22 mouse cellular contexts compared by ENCODE assay signal in the genomic region with DNA sequence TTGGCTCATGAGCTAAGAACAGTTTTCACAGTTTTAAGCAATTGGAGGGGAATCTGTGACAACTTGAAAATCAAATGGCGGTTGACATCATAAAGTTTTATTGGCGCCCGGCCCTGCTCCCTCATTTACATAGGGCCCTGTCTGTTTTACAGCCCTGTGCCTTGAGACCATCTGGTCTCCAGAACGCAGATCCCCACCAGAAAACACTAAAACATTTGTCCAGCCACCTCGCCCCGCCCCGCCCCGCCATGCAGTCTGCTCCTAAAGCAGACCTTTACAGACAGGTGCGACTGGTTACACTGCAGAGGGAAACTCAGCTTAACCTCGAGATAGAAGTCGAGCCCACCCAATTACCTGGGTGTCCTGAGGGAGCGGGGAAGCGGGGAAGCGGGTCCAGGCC. TPM values are rescaled to one million over a fixed set of nuclear protein-coding genes. Genes with fewer than 3 reads are reported as not detected.
DNase-seq lines count a peak whose midpoint lies in the region; ATAC-seq and TF ChIP-seq lines count a peak whose summit lies in the region.
"Had no signal": no experiment of that assay in that cellular context is flagged by ENCODE, and none has a peak within 500 bp of the region (broad histone marks: within the 10 kb centered on the region; RNA-seq: fewer than 3 reads in every experiment).

No protein-coding gene starts in this region.

- TF ChIP-seq CTCF in brain, embryonic 14.5 days (IDR thresholded peaks at IDR 0.05; ENCODE audit: borderline replicate concordance, extremely low read depth, insufficient read depth, insufficient read length): no peak

- no peak for TF ChIP-seq POLR2A in brain, embryonic 14.5 days (IDR thresholded peaks at IDR 0.05; ENCODE audit: borderline replicate concordance, extremely low read depth, insufficient read depth, insufficient read length, poor library complexity, severe bottlenecking)

- DNase-seq in brain, embryonic 14.5 days (ENCODE audit: low read depth): peak; percentile 32
- DNase-seq in adrenal gland, postnatal 4 days (ENCODE audit: low spot score in 2 of 2): no peak
- no peak for DNase-seq in midbrain, embryonic 10.5 days (ENCODE audit: low spot score)
- no peak for DNase-seq in forebrain, embryonic 11.5 days (ENCODE audit: low spot score)
- no peak for DNase-seq in left cerebral cortex, postnatal 4 days
- DNase-seq: adrenal gland, postnatal 10 days; cerebellum, adult 18-20 months; cerebellum, adult 9-11 months; cerebellum, postnatal 36 days; gastrocnemius, postnatal 10 days; heart, adult 18-20 months; heart, postnatal 10 days; heart, postnatal 4 days had no signal

- no peak overlapping the region for H3K4me2 ChIP-seq in intestine, embryonic 16.5 days (ENCODE audit: low read depth, low read length)
- no peak overlapping the region for H3K4me2 ChIP-seq in limb, embryonic 12.5 days
- no peak overlapping the region for H3K4me2 ChIP-seq in forebrain, embryonic 11.5 days (ENCODE audit: low read depth, low read length, severe bottlenecking)
- H3K4me2 ChIP-seq: embryonic facial prominence, embryonic 13.5 days; forebrain, embryonic 13.5 days; hindbrain, embryonic 13.5 days had no signal

- H3K4me1 ChIP-seq in intestine, embryonic 16.5 days (ENCODE audit: control insufficient read depth, insufficient read depth, low read length): no peaks in the 10 kb centered on the region; the same call in 1 of the 2 replicates
- peaks cover 23% of the 10 kb centered on the region for H3K4me1 ChIP-seq in limb, embryonic 12.5 days (replicated peaks)
- H3K4me1 ChIP-seq in midbrain, embryonic 10.5 days: peaks cover 36% of the 10 kb centered on the region
- no peaks in the 10 kb centered on the region for H3K4me1 ChIP-seq in forebrain, embryonic 11.5 days (replicated peaks; ENCODE audit: control insufficient read depth, insufficient read depth, low read length)

- no peak overlapping the region for H3K9ac ChIP-seq in intestine, embryonic 16.5 days (ENCODE audit: low read depth, low read length)
- no peak overlapping the region for H3K9ac ChIP-seq in limb, embryonic 12.5 days (replicated peaks)
- no peak overlapping the region for H3K9ac ChIP-seq in forebrain, embryonic 11.5 days (ENCODE audit: low read length)
- H3K9ac ChIP-seq: embryonic facial prominence, embryonic 13.5 days; forebrain, embryonic 13.5 days; hindbrain, embryonic 13.5 days had no signal

- peak; percentile 76 for ATAC-seq in intestine, embryonic 16.5 days
- no peak for ATAC-seq in limb, embryonic 12.5 days (ENCODE audit: insufficient number of reproducible peaks, insufficient read depth, low FRiP score, low TSS enrichment, low read depth)
- ATAC-seq in forebrain, embryonic 11.5 days (replicated peaks; ENCODE audit: low FRiP score): no peak
- ATAC-seq: forebrain, embryonic 13.5 days; hindbrain, postnatal 0 days had no signal

- no peak overlapping the region for H3K4me3 ChIP-seq in intestine, embryonic 16.5 days (ENCODE audit: low read length)
- no peak overlapping the region for H3K4me3 ChIP-seq in limb, embryonic 12.5 days (replicated peaks)
- no peak overlapping the region for H3K4me3 ChIP-seq in midbrain, embryonic 10.5 days
- no peak overlapping the region for H3K4me3 ChIP-seq in forebrain, embryonic 11.5 days (ENCODE audit: low read depth, low read length)
- H3K4me3 ChIP-seq: embryonic facial prominence, embryonic 13.5 days; forebrain, embryonic 13.5 days; heart, embryonic 10.5 days; hindbrain, embryonic 13.5 days had no signal

- no peaks in the 10 kb centered on the region for H3K36me3 ChIP-seq in intestine, embryonic 16.5 days (ENCODE audit: control insufficient read depth, insufficient read depth, low read length)
- peaks cover 20% of the 10 kb centered on the region; the same call in 1 of the 2 replicates for H3K36me3 ChIP-seq in limb, embryonic 12.5 days
- H3K36me3 ChIP-seq in midbrain, embryonic 10.5 days: peaks cover 31% of the 10 kb centered on the region
- no peaks in the 10 kb centered on the region for H3K36me3 ChIP-seq in forebrain, embryonic 11.5 days (ENCODE audit: control insufficient read depth, insufficient read depth, low read length)

- no peaks in the 10 kb centered on the region for H3K9me3 ChIP-seq in intestine, embryonic 16.5 days (ENCODE audit: control insufficient read depth, low read length)
- no peaks in the 10 kb centered on the region for H3K9me3 ChIP-seq in limb, embryonic 12.5 days
- H3K9me3 ChIP-seq in midbrain, embryonic 10.5 days (replicated peaks): no peaks in the 10 kb centered on the region
- H3K9me3 ChIP-seq in forebrain, embryonic 11.5 days (ENCODE audit: control insufficient read depth, low read length): no peaks in the 10 kb centered on the region
- H3K9me3 ChIP-seq: embryonic facial prominence, embryonic 13.5 days; forebrain, embryonic 13.5 days; heart, embryonic 10.5 days; hindbrain, embryonic 13.5 days had no signal

- WGBS in intestine, embryonic 16.5 days: 60% methylated on average over 14 of the region's 14 CpGs
- WGBS in limb, embryonic 12.5 days: 13% methylated on average over 14 of the region's 14 CpGs
- WGBS in midbrain, embryonic 10.5 days: 94% methylated on average over 14 of the region's 14 CpGs
- WGBS in forebrain, embryonic 11.5 days: 90% methylated on average over 14 of the region's 14 CpGs

- H3K27ac ChIP-seq in intestine, embryonic 16.5 days (ENCODE audit: low read length): peak overlapping the region; percentile 55
- peak overlapping the region; percentile 64; the same call in 1 of the 2 replicates for H3K27ac ChIP-seq in limb, embryonic 12.5 days
- no peak overlapping the region for H3K27ac ChIP-seq in midbrain, embryonic 10.5 days (replicated peaks)
- no peak overlapping the region for H3K27ac ChIP-seq in forebrain, embryonic 11.5 days (ENCODE audit: low read depth, low read length)
- H3K27ac ChIP-seq: embryonic facial prominence, embryonic 13.5 days; forebrain, embryonic 13.5 days; heart, embryonic 10.5 days; hindbrain, embryonic 13.5 days; hindbrain, postnatal 0 days had no signal

- intact Hi-C loops in left cerebral cortex, postnatal 4 days (cut with DNase I): loop anchor here (2.0 to 10.0 kb wide), 4 partner anchors 165 to 1645 kb away; no protein-coding TSS in a partner anchor

- no peaks in the 10 kb centered on the region for H3K27me3 ChIP-seq in intestine, embryonic 16.5 days (replicated peaks; ENCODE audit: control insufficient read depth, insufficient read depth, low read length)
- peaks cover 24% of the 10 kb centered on the region; the same call in 1 of the 2 replicates for H3K27me3 ChIP-seq in limb, embryonic 12.5 days
- H3K27me3 ChIP-seq in midbrain, embryonic 10.5 days (ENCODE audit: low read depth, poor library complexity, severe bottlenecking): peaks cover 31% of the 10 kb centered on the region
- H3K27me3 ChIP-seq in forebrain, embryonic 11.5 days (ENCODE audit: control insufficient read depth, insufficient read depth, low read length): peaks cover 33% of the 10 kb centered on the region
- H3K27me3 ChIP-seq: embryonic facial prominence, embryonic 13.5 days; hindbrain, embryonic 13.5 days had no signal

RNA-seq across cellular contexts. Expression of a gene that starts 21.6 kb away (rescaled TPM):
- 29.3 and 30.9 TPM in 2 replicates for polyA plus RNA-seq in brain, embryonic 14.5 days (2012; rRNA removed)
- polyA plus RNA-seq in intestine, embryonic 16.5 days (2015; fragmentation: Nextera tagmentation; extraction: Ambion mirVana): 5.9 and 6.7 TPM in 2 replicates
- polyA plus RNA-seq in limb, embryonic 12.5 days (2016; fragmentation: Nextera tagmentation; extraction: Ambion mirVana): 14.4 and 21.1 TPM in 2 replicates
- total RNA-seq in adrenal gland, postnatal 4 days (2021): 10 to 100 TPM; 45.3 to 49.8 TPM
- polyA plus RNA-seq in midbrain, embryonic 10.5 days (2016; fragmentation: Nextera tagmentation; extraction: Ambion mirVana): 7.2 TPM in 2 replicates
- polyA plus RNA-seq in forebrain, embryonic 11.5 days (2014; fragmentation: Nextera tagmentation; extraction: Ambion mirVana): 14.1 and 15.8 TPM in 2 replicates
- total RNA-seq in left cerebral cortex, postnatal 4 days (2021): 10 to 100 TPM; 32.0 to 35.3 TPM

RNA-seq across cellular contexts. Expression of a gene that starts 52.8 kb away (rescaled TPM):
- polyA plus RNA-seq in brain, embryonic 14.5 days (2012; rRNA removed): 0.04 TPM in 1 of 2 replicates, not detected in the other
- polyA plus RNA-seq in intestine, embryonic 16.5 days (2015; fragmentation: Nextera tagmentation; extraction: Ambion mirVana): 22.0 and 23.0 TPM in 2 replicates
- 1.9 and 2.3 TPM in 2 replicates for polyA plus RNA-seq in limb, embryonic 12.5 days (2016; fragmentation: Nextera tagmentation; extraction: Ambion mirVana)
- total RNA-seq in adrenal gland, postnatal 4 days (2021): 10 to 100 TPM; 21.4 to 25.6 TPM
- polyA plus RNA-seq in midbrain, embryonic 10.5 days (2016; fragmentation: Nextera tagmentation; extraction: Ambion mirVana): 0.15 TPM in 1 of 2 replicates, not detected in the other
- not detected in 2 replicates for polyA plus RNA-seq in forebrain, embryonic 11.5 days (2014; fragmentation: Nextera tagmentation; extraction: Ambion mirVana)
- not detected for total RNA-seq in left cerebral cortex, postnatal 4 days (2021)
- total RNA-seq: gastrocnemius, postnatal 10 days; gastrocnemius, postnatal 4 days; heart, adult 18-20 months; hindbrain, postnatal 0 days; MEL had no signal
- polyA plus RNA-seq: forebrain, embryonic 13.5 days; hindbrain, embryonic 13.5 days; hindbrain, postnatal 0 days had no signal

Comparison
In these comparisons a context has a peak if more than half of its experiments do, and no peak if none do; other contexts are left out.
1. H3K27ac ChIP-seq: peak in intestine, embryonic 16.5 days (single experiment) and limb, embryonic 12.5 days (single experiment); none in midbrain, embryonic 10.5 days (single experiment) and forebrain, embryonic 11.5 days (single experiment).